Mouse (Mus musculus) heart, postnatal 0 days (tissue): Measurements from ENCODE around the gene Nat8.
"Not testable (repeated sequence)": the region's sequence is repeated elsewhere in the genome, so short reads cannot be mapped to it uniquely, and the experiment has no call there.

ENCODE experiments used
- CTCF ChIP-seq: IDR thresholded peaks from 2 replicates; pipeline ENCODE4 v1.5.1; 2016; ENCODE audit warnings: antibody characterized with exemption, control low read depth, low read depth
- EP300 ChIP-seq: IDR thresholded peaks from 2 replicates; pipeline ENCODE4 v1.6.1; 2016; ENCODE audit warnings: antibody characterized with exemption, low read depth

DNA sequence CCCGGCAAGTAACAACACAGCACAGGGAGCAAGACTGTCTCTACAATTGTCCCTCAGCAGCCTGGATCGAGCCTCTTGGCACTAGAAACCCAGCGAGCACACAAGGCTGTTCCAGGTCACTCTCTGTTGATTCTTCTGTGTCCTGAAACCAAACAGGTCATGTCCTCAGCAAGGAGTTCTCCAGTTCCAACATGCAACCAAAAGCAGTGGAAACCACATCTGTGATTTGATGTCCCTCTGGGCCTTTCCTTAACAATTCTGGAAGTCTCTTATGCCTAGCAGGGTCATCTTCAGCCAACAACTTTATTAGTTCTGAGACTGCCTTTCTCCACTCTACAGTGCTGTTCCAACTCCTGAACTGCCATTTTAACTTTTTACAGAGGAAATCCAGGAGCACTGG lies 34.3 kb upstream of the Nat8 start:
- TF ChIP-seq CTCF, EP300: not testable (repeated sequence)
